Mouse (Mus musculus) ES-Bruce4 (cell line): Measurements from ENCODE around the gene Stk39.

Experiments used
- CTCF ChIP-seq: IDR thresholded peaks from one replicate; pipeline ENCODE4 v1.8.1; 2011; ENCODE audit warnings: low read depth, low read length
- EP300 ChIP-seq: IDR thresholded peaks from 2 replicates; pipeline ENCODE4 v1.6.1; 2011; ENCODE audit warnings: low read depth, low read length; ENCODE audit not compliant: insufficient read depth
- POLR2A ChIP-seq: IDR thresholded peaks from one replicate; pipeline ENCODE4 v1.8.1; 2011; ENCODE audit warnings: low read length; ENCODE audit not compliant: insufficient read depth

DNA sequence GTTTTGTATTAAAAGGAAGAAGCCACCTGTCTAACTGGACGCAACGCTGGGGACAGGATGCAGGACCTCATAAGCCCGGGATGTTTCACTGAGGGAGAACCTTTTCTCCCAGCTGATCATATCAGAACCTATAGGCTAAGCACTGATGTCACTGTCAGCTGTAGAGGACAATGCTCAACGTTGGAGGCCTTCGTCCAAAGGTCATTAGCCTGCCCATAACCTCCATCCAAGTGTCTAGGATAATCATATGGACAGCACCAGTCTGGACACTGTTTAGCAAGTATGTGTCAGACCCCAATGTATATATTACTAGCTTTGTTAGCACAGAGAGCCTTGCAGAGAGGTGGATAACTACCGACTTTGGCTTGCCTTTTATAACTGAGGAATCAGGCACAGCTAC is 51.8 kb downstream of the Stk39 start:
- no peak for TF ChIP-seq EP300
- TF ChIP-seq CTCF, result no peak
- no peak for TF ChIP-seq POLR2A
